Mouse (Mus musculus): ENCODE measurements around the gene Pcx.

Gene Pcx

DNA sequence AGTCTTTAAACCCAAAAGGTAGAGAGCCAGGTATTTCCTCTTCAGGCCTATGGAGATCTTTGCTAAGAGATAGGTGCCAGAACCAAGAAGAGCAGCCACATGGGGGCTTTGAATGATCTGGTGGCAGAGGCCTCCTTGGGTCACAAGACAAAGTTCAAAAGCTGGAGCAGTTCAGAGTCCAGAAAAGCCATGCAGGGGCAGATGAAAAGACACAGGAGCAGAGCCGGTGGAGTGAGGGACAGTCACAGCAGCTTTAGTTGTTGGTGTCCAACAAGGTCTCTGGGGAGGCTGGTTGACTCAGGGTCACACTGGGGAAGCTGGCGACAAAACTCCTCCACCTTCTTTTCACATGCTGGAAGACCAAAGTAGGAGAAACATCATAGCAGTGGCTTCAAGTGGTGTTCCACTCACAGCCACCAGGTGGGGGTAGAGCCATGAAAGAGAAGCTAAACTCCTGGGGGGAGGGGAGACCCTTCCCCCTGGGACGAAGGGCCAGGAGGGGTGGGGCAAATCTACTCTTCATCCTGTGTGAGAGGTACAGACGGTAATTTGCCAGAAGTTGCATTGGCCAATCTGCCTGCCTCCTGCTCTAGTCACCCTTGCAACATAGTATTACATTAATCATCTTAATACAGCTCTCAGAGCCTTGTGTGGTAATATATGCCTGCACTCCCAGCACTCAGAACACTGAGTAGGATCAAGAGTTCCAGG, 12.9 kb upstream of the Pcx start:
- peak; percentile 74 to 83 for DNase-seq

- DNase-seq, result no peak
These were observed 12.0 kb upstream of the Pcx start, which contains the start of gene 2010003K11Rik for GRCm38 (mm10) chr19:4498062-4498933. TSS of gene 2010003K11Rik (minus strand) at chr19:4498583.

DNA sequence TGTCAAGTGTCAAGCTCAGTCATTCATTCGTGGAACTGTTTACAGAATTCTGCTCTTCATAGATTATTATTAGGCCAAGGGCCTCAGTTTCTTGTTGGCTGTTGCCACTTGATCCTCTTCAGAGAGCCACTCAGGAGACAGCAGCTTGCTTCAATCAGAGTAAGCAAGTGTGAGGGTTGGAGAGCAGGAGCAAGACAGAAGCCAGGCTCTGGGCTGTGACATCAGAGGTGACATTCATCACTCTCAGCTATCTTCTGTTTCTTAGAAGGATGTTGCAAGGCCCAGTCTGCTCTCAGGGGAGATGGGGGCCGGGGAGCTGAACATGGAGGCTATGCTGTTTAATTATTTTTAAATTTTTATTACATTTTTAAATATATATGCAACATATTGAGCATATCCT, 7.6 kb upstream of the Pcx start:
- no peak for DNase-seq

DNA sequence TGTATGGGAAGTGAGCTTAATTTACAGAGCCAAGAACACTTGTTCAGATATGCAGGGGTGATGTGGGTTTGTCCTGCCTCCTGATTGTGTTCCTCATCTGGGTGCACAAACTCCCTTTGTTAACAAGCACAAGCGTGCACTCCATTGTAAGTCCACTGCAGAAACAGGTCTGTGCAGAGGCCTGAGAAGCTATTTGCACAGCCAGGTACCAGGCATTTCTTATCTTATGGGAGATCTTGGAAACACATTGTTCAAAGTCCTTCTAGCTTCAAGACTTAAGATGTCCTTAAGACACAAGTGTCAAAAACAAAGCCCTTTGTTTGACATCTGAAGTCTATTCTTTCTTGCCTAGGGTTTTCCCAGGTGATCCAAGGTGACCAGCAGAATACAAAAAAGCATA, 5.4 kb upstream of the Pcx start:
- peak in 1 of 2 experiments; percentile 50 for DNase-seq

- DNase-seq, result peak in 1 of 2 experiments; percentile 69
These were observed 2.5 kb upstream of the Pcx start for GRCm38 (mm10) chr19:4507746-4508145.

- DNase-seq, result no peak
These were observed 1.0 kb downstream of the Pcx start for GRCm38 (mm10) chr19:4511116-4511841.

GRCm38 (mm10) chr19:4513236-4513858, 3.1 kb downstream of the Pcx start:
- no peak for DNase-seq

DNA sequence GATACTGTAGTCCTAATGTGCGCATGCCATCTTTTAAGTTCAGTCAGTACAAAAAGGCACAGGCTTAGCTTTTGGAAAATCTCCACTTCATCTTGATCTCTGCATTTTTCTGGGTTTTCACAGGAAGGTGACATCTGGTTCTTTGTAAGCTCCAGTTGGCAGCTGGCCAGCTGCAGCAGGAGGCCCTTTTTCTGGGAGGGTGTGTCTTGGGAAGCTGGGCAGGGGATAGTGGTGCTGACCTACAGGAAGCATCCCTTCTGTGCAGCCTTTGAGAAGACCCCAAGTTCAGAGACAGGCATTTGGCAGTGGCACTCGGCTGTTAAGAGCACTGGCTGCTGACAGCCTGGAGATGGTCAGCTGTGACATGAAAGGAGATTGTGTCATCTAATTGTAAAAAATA, 5.5 kb downstream of the Pcx start:
- DNase-seq, result no peak

GRCm38 (mm10) chr19:4516288-4516687, 6.0 kb downstream of the Pcx start:
- no peak for DNase-seq

GRCm38 (mm10) chr19:4517483-4517882, 7.2 kb downstream of the Pcx start:
- DNase-seq, result no peak

- DNase-seq, result no peak
These were observed 11.3 kb downstream of the Pcx start for GRCm38 (mm10) chr19:4521426-4522050.

DNA sequence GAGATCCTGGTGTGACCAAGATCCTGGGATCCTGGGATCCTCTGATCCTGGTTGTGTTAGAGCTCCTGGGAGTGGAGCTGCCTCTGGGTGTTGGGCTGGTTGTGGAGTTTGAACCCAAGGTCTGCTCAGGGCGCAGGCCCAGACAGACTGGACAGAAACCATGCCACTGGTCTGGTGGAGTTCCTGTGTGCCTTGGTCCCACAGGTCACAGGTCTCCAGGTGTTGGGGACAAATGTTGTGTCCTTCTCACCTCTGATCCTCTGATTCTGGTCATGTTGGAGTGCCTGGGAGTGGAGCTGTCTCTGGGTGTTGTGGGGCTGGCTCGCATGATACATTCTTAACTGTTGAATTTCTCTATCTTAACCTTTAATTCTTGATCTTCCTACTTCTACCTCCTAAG, 24.4 kb downstream of the Pcx start:
- DNase-seq, result no peak

- no peak for DNase-seq
These were observed 25.6 kb downstream of the Pcx start for GRCm38 (mm10) chr19:4535922-4536321.

- peak; percentile 75 to 81 for DNase-seq
These were observed 26.3 kb downstream of the Pcx start for GRCm38 (mm10) chr19:4536606-4537005.

- DNase-seq, result no peak
These were observed 30.0 kb downstream of the Pcx start for GRCm38 (mm10) chr19:4540263-4540662.

GRCm38 (mm10) chr19:4540992-4541391, 30.7 kb downstream of the Pcx start:
- DNase-seq, result no peak

DNA sequence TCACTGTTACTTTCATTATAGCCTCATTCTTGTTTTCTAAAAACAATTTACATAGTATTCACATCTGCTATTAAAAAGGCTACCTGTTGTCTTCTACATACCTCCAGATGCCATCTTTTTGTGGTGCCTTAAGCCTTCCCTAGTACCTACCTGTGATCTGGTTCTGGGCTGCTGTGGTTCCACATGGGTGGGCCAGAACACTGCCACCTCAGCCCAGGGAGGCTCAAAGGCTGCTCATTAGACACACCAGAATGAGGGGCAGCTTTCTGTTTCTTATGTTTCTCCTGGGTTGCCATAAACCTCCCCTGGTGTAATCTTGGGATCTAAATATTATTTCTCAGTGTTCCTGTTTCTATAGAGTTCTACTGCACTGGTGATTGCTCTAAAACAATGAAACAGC, 31.8 kb downstream of the Pcx start:
- DNase-seq, result no peak

DNA sequence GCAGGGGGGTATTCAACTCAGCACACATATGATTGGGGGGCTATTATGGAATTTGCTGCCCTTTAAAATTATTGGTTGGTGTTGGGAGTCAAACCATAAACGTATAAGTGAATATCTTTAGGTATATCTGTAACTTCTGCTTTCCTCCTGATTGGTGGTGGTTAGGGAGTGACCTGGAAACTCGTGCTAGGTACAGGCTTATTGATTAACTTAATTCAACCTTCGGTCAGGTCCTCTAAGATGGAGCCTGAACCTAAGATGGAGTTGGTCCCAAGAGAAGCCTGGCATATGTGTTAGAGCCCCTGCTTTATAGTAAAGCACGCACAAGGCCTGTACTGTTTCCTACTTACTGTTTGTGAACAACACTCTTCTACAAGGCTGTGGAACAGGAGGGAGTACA, 34.8 kb downstream of the Pcx start:
- DNase-seq, result no peak

- no peak for DNase-seq
These were observed 35.6 kb downstream of the Pcx start for GRCm38 (mm10) chr19:4545841-4546240.

- no peak for DNase-seq
These were observed 37.5 kb downstream of the Pcx start for GRCm38 (mm10) chr19:4547801-4548200.

- peak in 1 of 2 experiments; percentile 25 for DNase-seq
These were observed 38.1 kb downstream of the Pcx start for GRCm38 (mm10) chr19:4548305-4548883.

DNA sequence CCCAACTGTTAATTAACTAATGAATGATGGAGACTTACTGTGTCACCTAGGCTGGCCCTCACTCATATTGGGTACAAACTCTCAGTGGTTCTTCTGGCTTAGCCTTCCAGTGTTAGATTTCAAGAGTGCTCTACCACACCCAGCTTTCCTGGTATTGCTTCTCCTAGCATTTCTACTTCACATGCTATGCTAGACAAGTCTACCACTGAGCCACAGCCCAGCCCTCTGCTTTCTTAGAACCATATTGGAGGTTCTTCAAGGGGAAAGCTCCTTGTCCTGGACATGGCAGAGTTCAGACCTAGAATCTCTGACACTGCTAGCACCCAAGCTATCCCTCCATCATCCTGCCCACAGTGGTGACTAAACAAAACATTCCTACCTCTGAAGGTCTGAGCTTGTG, 44.0 kb downstream of the Pcx start:
- DNase-seq, result no peak

All from lung, adult 18-20 months (tissue).